Comparison of ENCODE assay signal across 8 mouse cellular contexts in the genomic region with DNA sequence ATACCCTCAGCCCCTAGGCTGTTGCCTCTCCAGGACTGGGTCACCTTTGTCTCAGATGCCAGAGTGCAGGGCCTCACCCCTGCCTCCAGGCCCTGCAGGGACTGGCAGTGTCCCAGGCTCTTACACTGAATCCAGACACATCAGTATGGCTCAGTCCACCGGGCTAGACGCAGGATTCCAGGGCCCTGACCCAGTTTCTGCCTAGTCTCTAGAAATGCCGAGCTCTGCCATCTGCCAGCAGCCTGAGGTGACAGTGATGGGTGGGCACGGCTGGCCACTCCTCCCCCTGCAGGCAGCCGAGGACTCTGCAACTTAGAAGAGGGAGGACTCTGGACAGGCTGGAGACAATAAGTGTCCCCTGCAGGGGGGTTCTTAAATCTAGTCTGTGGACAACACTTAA. TPM values are rescaled to one million over a fixed set of nuclear protein-coding genes. Genes with fewer than 3 reads are reported as not detected.
A peak's percentile ranks its signal among the peaks of the same experiment; 100 is the strongest.
DNase-seq lines count a peak whose midpoint lies in the region; ATAC-seq lines count a peak whose summit lies in the region.
"Had no signal": no experiment of that assay in that cellular context is flagged by ENCODE, and none has a peak within 500 bp of the region (broad histone marks: within the 10 kb centered on the region; RNA-seq: fewer than 3 reads in every experiment).

No protein-coding gene starts in this region.

- H3K4me1 ChIP-seq in hindbrain, embryonic 13.5 days (replicated peaks), result peaks cover 6% of the 10 kb centered on the region
- no peaks in the 10 kb centered on the region for H3K4me1 ChIP-seq in midbrain, embryonic 15.5 days
- H3K4me1 ChIP-seq: limb, embryonic 15.5 days had no signal

- peak; percentile 35 for ATAC-seq in hindbrain, embryonic 13.5 days (ENCODE audit: low FRiP score)
- ATAC-seq in midbrain, embryonic 15.5 days (replicated peaks), result peak; percentile 53; the same call in 1 of the 2 replicates

- H3K27ac ChIP-seq in hindbrain, embryonic 13.5 days, result no peak overlapping the region
- H3K27ac ChIP-seq in midbrain, embryonic 15.5 days, result no peak overlapping the region
- H3K27ac ChIP-seq: limb, embryonic 15.5 days had no signal

- H3K4me2 ChIP-seq in hindbrain, embryonic 13.5 days, result no peak overlapping the region
- H3K4me2 ChIP-seq in midbrain, embryonic 15.5 days, result no peak overlapping the region
- H3K4me2 ChIP-seq: limb, embryonic 15.5 days had no signal

- no peak overlapping the region for H3K9ac ChIP-seq in hindbrain, embryonic 13.5 days
- no peak overlapping the region for H3K9ac ChIP-seq in midbrain, embryonic 15.5 days
- H3K9ac ChIP-seq: limb, embryonic 15.5 days had no signal

- H3K36me3 ChIP-seq in hindbrain, embryonic 13.5 days, result no peaks in the 10 kb centered on the region
- H3K36me3 ChIP-seq in midbrain, embryonic 15.5 days (replicated peaks), result no peaks in the 10 kb centered on the region
- H3K36me3 ChIP-seq: limb, embryonic 15.5 days had no signal

- intact Hi-C loops in gastrocnemius, postnatal 14 days (cut with DNase I; ENCODE audit: low total_unique reads), result no loop called here

- peak; percentile 33 for DNase-seq in A20 (ENCODE audit: low read depth, low spot score)
- DNase-seq in B cell, adult 2 months, result peak; percentile 38
- peak; percentile 68 to 78 for DNase-seq in cerebellum, postnatal 25 days
- DNase-seq in gastrocnemius, postnatal 14 days, result peak; percentile 83
- DNase-seq in thymus, postnatal 4 days, result peak; percentile 71

- H3K9me3 ChIP-seq in hindbrain, embryonic 13.5 days, result no peaks in the 10 kb centered on the region; the same call in 1 of the 2 replicates
- H3K9me3 ChIP-seq in midbrain, embryonic 15.5 days, result no peaks in the 10 kb centered on the region
- H3K9me3 ChIP-seq: limb, embryonic 15.5 days had no signal

- no peak overlapping the region for H3K4me3 ChIP-seq in hindbrain, embryonic 13.5 days
- no peak overlapping the region for H3K4me3 ChIP-seq in midbrain, embryonic 15.5 days
- H3K4me3 ChIP-seq: limb, embryonic 15.5 days had no signal

- 10% methylated on average over 5 of the region's 5 CpGs for WGBS in hindbrain, embryonic 13.5 days
- WGBS in midbrain, embryonic 15.5 days, result 7% methylated on average over 5 of the region's 5 CpGs

- no peaks in the 10 kb centered on the region for H3K27me3 ChIP-seq in hindbrain, embryonic 13.5 days
- no peaks in the 10 kb centered on the region for H3K27me3 ChIP-seq in midbrain, embryonic 15.5 days (replicated peaks)
- H3K27me3 ChIP-seq: limb, embryonic 15.5 days had no signal

RNA-seq across cellular contexts. Expression of gene Asb2, which starts 2.3 kb away (rescaled TPM):
- 100 to 1,000 TPM; 113 to 172 TPM for total RNA-seq in gastrocnemius, postnatal 14 days (2021)
- polyA plus RNA-seq in hindbrain, embryonic 13.5 days (2015; fragmentation: Nextera tagmentation; extraction: Ambion mirVana), result 1.00 and 1.0 TPM in 2 replicates
- polyA plus RNA-seq in midbrain, embryonic 15.5 days (2015; fragmentation: Nextera tagmentation; extraction: Ambion mirVana), result 0.81 and 1.1 TPM in 2 replicates

RNA-seq across cellular contexts. Expression of gene Otub2, which starts 34.9 kb away (rescaled TPM):
- 1 to 10 TPM; 3.1 to 3.6 TPM for total RNA-seq in gastrocnemius, postnatal 14 days (2021)
- polyA plus RNA-seq in hindbrain, embryonic 13.5 days (2015; fragmentation: Nextera tagmentation; extraction: Ambion mirVana), result 20.2 and 21.5 TPM in 2 replicates
- polyA plus RNA-seq in midbrain, embryonic 15.5 days (2015; fragmentation: Nextera tagmentation; extraction: Ambion mirVana), result 23.9 and 28.4 TPM in 2 replicates

RNA-seq across cellular contexts. Expression of gene Fam181a, which starts 42.8 kb away (rescaled TPM):
- not detected for total RNA-seq in gastrocnemius, postnatal 14 days (2021)
- polyA plus RNA-seq in hindbrain, embryonic 13.5 days (2015; fragmentation: Nextera tagmentation; extraction: Ambion mirVana), result 9.0 and 10.4 TPM in 2 replicates
- 7.7 and 11.2 TPM in 2 replicates for polyA plus RNA-seq in midbrain, embryonic 15.5 days (2015; fragmentation: Nextera tagmentation; extraction: Ambion mirVana)
- polyA plus RNA-seq: limb, embryonic 15.5 days had no signal

RNA-seq across cellular contexts. Expression of gene 9330161L09Rik, which starts 54.1 kb away (rescaled TPM):
- under 1 TPM; 0.62 to 0.70 TPM for total RNA-seq in gastrocnemius, postnatal 14 days (2021)
- polyA plus RNA-seq in hindbrain, embryonic 13.5 days (2015; fragmentation: Nextera tagmentation; extraction: Ambion mirVana), result 0.78 and 0.92 TPM in 2 replicates
- 1.8 and 2.0 TPM in 2 replicates for polyA plus RNA-seq in midbrain, embryonic 15.5 days (2015; fragmentation: Nextera tagmentation; extraction: Ambion mirVana)

Comparison
In these comparisons a context has a peak if more than half of its experiments do, and no peak if none do; other contexts are left out.
1. DNase-seq: peak in every context shown above with its lines; median percentile 83 in gastrocnemius, postnatal 14 days; 73 in cerebellum, postnatal 25 days; 71 in thymus, postnatal 4 days; 38 in B cell, adult 2 months; 33 in A20.